ENCODE assay signal across 8 mouse cellular contexts in genomic region chr4:152007481-152008147, GRCm38 (mm10). TPM values are rescaled to one million over a fixed set of nuclear protein-coding genes. Genes with fewer than 3 reads are reported as not detected.
DNase-seq lines count a peak whose midpoint lies in the region; ATAC-seq and TF ChIP-seq lines count a peak whose summit lies in the region.

No protein-coding gene starts in this region.

- no peak for DNase-seq in layer of hippocampus, adult 2 months (ENCODE audit: low spot score in 2 of 2)
- no peak for DNase-seq in layer of hippocampus, adult 9-10 months (ENCODE audit: low spot score)
- no peak for DNase-seq in liver, embryonic 13.5 days
- DNase-seq in gastrocnemius, postnatal 4 days (ENCODE audit: low spot score in 2 of 2): no peak
- DNase-seq in cerebellum, postnatal 14 days: no peak

- H3K4me2 ChIP-seq in embryonic facial prominence, embryonic 12.5 days (replicated peaks): peak overlapping the region; percentile 100
- peak overlapping the region; percentile 97 for H3K4me2 ChIP-seq in hindbrain, embryonic 13.5 days
- H3K4me2 ChIP-seq in liver, embryonic 13.5 days: peak overlapping the region; percentile 100

- TF ChIP-seq CTCF in layer of hippocampus, adult 2 months (conservative IDR thresholded peaks at IDR 0.05): no peak
- no peak for TF ChIP-seq CTCF in small intestine, adult 2 months (IDR thresholded peaks at IDR 0.05; ENCODE audit: extremely low read depth, insufficient read length, insufficient replicate concordance, low read depth, low read length)

- H3K9me3 ChIP-seq in embryonic facial prominence, embryonic 12.5 days: no peaks in the 10 kb centered on the region
- no peaks in the 10 kb centered on the region for H3K9me3 ChIP-seq in hindbrain, embryonic 13.5 days
- H3K9me3 ChIP-seq in liver, embryonic 13.5 days (replicated peaks): no peaks in the 10 kb centered on the region

- H3K9ac ChIP-seq in embryonic facial prominence, embryonic 12.5 days: no peak overlapping the region
- peak overlapping the region; percentile 72 for H3K9ac ChIP-seq in hindbrain, embryonic 13.5 days
- H3K9ac ChIP-seq in liver, embryonic 13.5 days: peak overlapping the region; percentile 86

- peak; percentile 21; the same call in 1 of the 2 replicates for TF ChIP-seq POLR2A in small intestine, adult 2 months (IDR thresholded peaks at IDR 0.05; ENCODE audit: low read depth, low read length)

- H3K4me1 ChIP-seq in embryonic facial prominence, embryonic 12.5 days: peaks cover 34% of the 10 kb centered on the region
- H3K4me1 ChIP-seq in hindbrain, embryonic 13.5 days (replicated peaks): peaks cover 50% of the 10 kb centered on the region
- H3K4me1 ChIP-seq in liver, embryonic 13.5 days (replicated peaks): peaks cover 63% of the 10 kb centered on the region
- H3K4me1 ChIP-seq in small intestine, adult 2 months (ENCODE audit: control insufficient read depth, insufficient read depth, insufficient read length, low read length): peaks cover 23% of the 10 kb centered on the region

- 0 out of 2 replicates have a peak, but pooled peaks cover 3% of the 10 kb centered on the region for H3K36me3 ChIP-seq in embryonic facial prominence, embryonic 12.5 days
- H3K36me3 ChIP-seq in hindbrain, embryonic 13.5 days: 0 out of 2 replicates have a peak, but pooled peaks cover 3% of the 10 kb centered on the region
- peaks cover 13% of the 10 kb centered on the region for H3K36me3 ChIP-seq in liver, embryonic 13.5 days
- H3K36me3 ChIP-seq in small intestine, adult 2 months (ENCODE audit: control insufficient read depth, insufficient read depth, low read length): no peaks in the 10 kb centered on the region

- no peak for ATAC-seq in embryonic facial prominence, embryonic 12.5 days (ENCODE audit: insufficient number of reproducible peaks, insufficient read depth, low FRiP score, low TSS enrichment)
- ATAC-seq in hindbrain, embryonic 13.5 days (ENCODE audit: low FRiP score): no peak
- no peak for ATAC-seq in liver, embryonic 13.5 days (ENCODE audit: low read depth)

- H3K27ac ChIP-seq in layer of hippocampus, adult 2 months: peak overlapping the region; percentile 97
- no peak overlapping the region for H3K27ac ChIP-seq in embryonic facial prominence, embryonic 12.5 days
- H3K27ac ChIP-seq in hindbrain, embryonic 13.5 days: peak overlapping the region; percentile 61
- H3K27ac ChIP-seq in liver, embryonic 13.5 days: no peak overlapping the region
- peak overlapping the region; percentile 59 for H3K27ac ChIP-seq in small intestine, adult 2 months (ENCODE audit: insufficient read depth, low read depth, low read length)

- peaks cover 18% of the 10 kb centered on the region for H3K27me3 ChIP-seq in embryonic facial prominence, embryonic 12.5 days
- peaks cover 47% of the 10 kb centered on the region for H3K27me3 ChIP-seq in hindbrain, embryonic 13.5 days
- peaks cover 21% of the 10 kb centered on the region for H3K27me3 ChIP-seq in liver, embryonic 13.5 days
- no peaks in the 10 kb centered on the region for H3K27me3 ChIP-seq in small intestine, adult 2 months (ENCODE audit: control insufficient read depth, insufficient read depth, low read length)

- 5% methylated on average over 8 of the region's 8 CpGs for WGBS in embryonic facial prominence, embryonic 12.5 days
- 3% methylated on average over 8 of the region's 8 CpGs for WGBS in hindbrain, embryonic 13.5 days
- WGBS in liver, embryonic 13.5 days (ENCODE audit: insufficient replicate concordance): 33% methylated on average over 8 of the region's 8 CpGs
- WGBS in small intestine, adult 2 months: 17% methylated on average over 8 of the region's 8 CpGs

- H3K4me3 ChIP-seq in layer of hippocampus, adult 2 months: peak overlapping the region; percentile 93
- H3K4me3 ChIP-seq in embryonic facial prominence, embryonic 12.5 days: peak overlapping the region; percentile 67
- peak overlapping the region; percentile 72 for H3K4me3 ChIP-seq in hindbrain, embryonic 13.5 days
- H3K4me3 ChIP-seq in liver, embryonic 13.5 days (replicated peaks): peak overlapping the region; percentile 85
- H3K4me3 ChIP-seq in small intestine, adult 2 months (ENCODE audit: low read depth, low read length): peak overlapping the region; percentile 85

RNA-seq across cellular contexts. Expression of gene Klhl21, which starts 1.0 kb away (rescaled TPM):
- 10 to 100 TPM; 19.4 to 23.2 TPM for total RNA-seq in layer of hippocampus, adult 2 months (2021)
- polyA plus RNA-seq in embryonic facial prominence, embryonic 12.5 days (2016; fragmentation: Nextera tagmentation; extraction: Ambion mirVana): 13.0 and 13.5 TPM in 2 replicates
- polyA plus RNA-seq in hindbrain, embryonic 13.5 days (2015; fragmentation: Nextera tagmentation; extraction: Ambion mirVana): 3.2 and 3.7 TPM in 2 replicates
- 6.0 and 6.5 TPM in 2 replicates for polyA plus RNA-seq in liver, embryonic 13.5 days (2015; fragmentation: Nextera tagmentation; extraction: Ambion mirVana)
- polyA plus RNA-seq in small intestine, adult 2 months (2012; rRNA removed): 18.6 and 19.8 TPM in 2 replicates
- 10 to 100 TPM; 37.2 to 38.9 TPM for total RNA-seq in gastrocnemius, postnatal 4 days (2021)

RNA-seq across cellular contexts. Expression of gene Phf13, which starts 11.6 kb away (rescaled TPM):
- 10 to 100 TPM; 10.5 to 10.8 TPM for total RNA-seq in layer of hippocampus, adult 2 months (2021)
- polyA plus RNA-seq in embryonic facial prominence, embryonic 12.5 days (2016; fragmentation: Nextera tagmentation; extraction: Ambion mirVana): 42.2 and 44.3 TPM in 2 replicates
- polyA plus RNA-seq in hindbrain, embryonic 13.5 days (2015; fragmentation: Nextera tagmentation; extraction: Ambion mirVana): 18.4 and 20.0 TPM in 2 replicates
- polyA plus RNA-seq in liver, embryonic 13.5 days (2015; fragmentation: Nextera tagmentation; extraction: Ambion mirVana): 5.4 and 6.2 TPM in 2 replicates
- polyA plus RNA-seq in small intestine, adult 2 months (2012; rRNA removed): 4.0 and 7.5 TPM in 2 replicates
- total RNA-seq in gastrocnemius, postnatal 4 days (2021): 10 to 100 TPM; 13.9 to 16.1 TPM

RNA-seq across cellular contexts. Expression of gene Thap3, which starts 18.8 kb away (rescaled TPM):
- total RNA-seq in layer of hippocampus, adult 2 months (2021): 10 to 100 TPM; 26.8 to 29.7 TPM
- 45.2 and 45.6 TPM in 2 replicates for polyA plus RNA-seq in embryonic facial prominence, embryonic 12.5 days (2016; fragmentation: Nextera tagmentation; extraction: Ambion mirVana)
- 35.9 and 36.7 TPM in 2 replicates for polyA plus RNA-seq in hindbrain, embryonic 13.5 days (2015; fragmentation: Nextera tagmentation; extraction: Ambion mirVana)
- 7.8 and 8.1 TPM in 2 replicates for polyA plus RNA-seq in liver, embryonic 13.5 days (2015; fragmentation: Nextera tagmentation; extraction: Ambion mirVana)
- 13.0 and 24.2 TPM in 2 replicates for polyA plus RNA-seq in small intestine, adult 2 months (2012; rRNA removed)
- 10 to 100 TPM; 45.3 to 48.9 TPM for total RNA-seq in gastrocnemius, postnatal 4 days (2021)

RNA-seq across cellular contexts. Expression of gene Zbtb48, which starts 19.9 kb away (rescaled TPM):
- 10 to 100 TPM; 12.7 to 16.9 TPM for total RNA-seq in layer of hippocampus, adult 2 months (2021)
- polyA plus RNA-seq in embryonic facial prominence, embryonic 12.5 days (2016; fragmentation: Nextera tagmentation; extraction: Ambion mirVana): 25.3 and 30.2 TPM in 2 replicates
- 17.1 and 19.6 TPM in 2 replicates for polyA plus RNA-seq in hindbrain, embryonic 13.5 days (2015; fragmentation: Nextera tagmentation; extraction: Ambion mirVana)
- 7.2 and 9.5 TPM in 2 replicates for polyA plus RNA-seq in liver, embryonic 13.5 days (2015; fragmentation: Nextera tagmentation; extraction: Ambion mirVana)
- 12.5 and 13.6 TPM in 2 replicates for polyA plus RNA-seq in small intestine, adult 2 months (2012; rRNA removed)
- total RNA-seq in gastrocnemius, postnatal 4 days (2021): 1 to 10 TPM; 5.5 to 5.7 TPM

RNA-seq across cellular contexts. Expression of gene Tas1r1, which starts 30.8 kb away (rescaled TPM):
- under 1 TPM; 0.69 to 0.76 TPM for total RNA-seq in layer of hippocampus, adult 2 months (2021)
- polyA plus RNA-seq in embryonic facial prominence, embryonic 12.5 days (2016; fragmentation: Nextera tagmentation; extraction: Ambion mirVana): 1.0 and 1.1 TPM in 2 replicates
- polyA plus RNA-seq in hindbrain, embryonic 13.5 days (2015; fragmentation: Nextera tagmentation; extraction: Ambion mirVana): 1.5 and 1.6 TPM in 2 replicates
- 0.07 TPM in 1 of 2 replicates, not detected in the other for polyA plus RNA-seq in liver, embryonic 13.5 days (2015; fragmentation: Nextera tagmentation; extraction: Ambion mirVana)
- polyA plus RNA-seq in small intestine, adult 2 months (2012; rRNA removed): 0.05 TPM in 1 of 2 replicates, not detected in the other
- 1 to 10 TPM; 3.0 to 3.5 TPM for total RNA-seq in gastrocnemius, postnatal 4 days (2021)

Comparison
In these comparisons a context has a peak if more than half of its experiments do, and no peak if none do; other contexts are left out.
1. H3K27ac ChIP-seq: peak in layer of hippocampus, adult 2 months (single experiment), hindbrain, embryonic 13.5 days (single experiment) and small intestine, adult 2 months (single experiment); none in embryonic facial prominence, embryonic 12.5 days (single experiment) and liver, embryonic 13.5 days (single experiment).
2. Peak in every context shown above with its lines, with median percentiles within 50 percentile points of each other: H3K4me3 ChIP-seq and H3K4me2 ChIP-seq.